Mouse (Mus musculus): ENCODE results near the gene Ctf2.

The Ctf2 gene

GRCm38 (mm10) chr7:127686740-127687449 lies 45.1 kb downstream of the Ctf2 start:
- DNase-seq (ENCODE audit: low read depth, low spot score), result no peak

GRCm38 (mm10) chr7:127685304-127686018 lies 46.5 kb downstream of the Ctf2 start:
- no peak for DNase-seq (ENCODE audit: low read depth, low spot score)

DNA sequence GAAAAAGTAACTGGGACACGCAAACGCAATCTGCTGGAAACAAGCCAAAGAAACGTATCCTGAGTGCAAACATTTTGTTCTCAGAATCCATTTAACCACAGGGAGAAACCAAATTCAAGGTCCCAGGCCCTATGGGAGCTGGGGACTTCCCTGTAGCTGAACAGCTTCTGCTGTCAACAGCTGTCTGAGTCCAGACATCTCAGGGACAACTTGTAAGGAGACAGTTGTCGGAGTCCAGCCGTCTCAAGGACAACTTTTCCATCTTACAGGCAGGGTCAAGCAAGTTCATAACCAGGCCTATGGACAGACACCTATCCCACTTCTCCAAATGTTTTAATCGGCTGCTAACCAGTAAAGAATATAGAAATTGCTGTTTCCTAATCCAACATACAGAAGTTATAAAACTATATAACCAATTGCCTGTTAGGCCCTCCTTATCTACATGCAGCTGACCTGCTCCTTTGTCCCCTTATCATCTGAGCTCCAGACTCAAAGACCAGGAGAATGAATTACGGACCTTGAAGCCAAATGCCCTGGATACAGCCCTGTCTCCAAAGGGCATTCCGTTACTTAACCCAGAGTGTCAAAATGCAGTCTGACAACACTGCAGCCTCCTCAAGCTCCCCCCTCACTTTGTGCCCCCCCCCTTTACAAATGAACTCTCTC lies 49.9 kb downstream of the Ctf2 start:
- no peak for DNase-seq (ENCODE audit: low read depth, low spot score)

DNA sequence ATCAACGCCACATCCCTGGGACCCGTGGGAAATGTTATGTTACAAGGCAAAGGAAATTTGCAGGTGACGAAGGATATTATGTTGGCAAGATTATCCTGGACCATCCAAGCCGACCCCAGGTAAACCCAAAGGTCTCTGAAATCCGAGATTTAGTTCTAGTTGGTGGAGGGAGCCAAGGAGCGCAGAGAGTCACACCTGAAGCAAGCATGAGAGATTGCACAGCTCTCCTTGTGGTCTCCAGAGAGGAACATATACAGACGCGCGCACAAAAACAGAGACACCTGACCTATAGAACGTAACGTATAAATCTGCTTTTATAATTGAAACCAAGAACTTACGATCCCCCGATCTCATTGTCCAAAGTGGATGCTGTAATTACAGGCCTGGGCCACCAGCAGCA lies 51.4 kb downstream of the Ctf2 start:
- DNase-seq (ENCODE audit: low read depth, low spot score), result no peak

DNA sequence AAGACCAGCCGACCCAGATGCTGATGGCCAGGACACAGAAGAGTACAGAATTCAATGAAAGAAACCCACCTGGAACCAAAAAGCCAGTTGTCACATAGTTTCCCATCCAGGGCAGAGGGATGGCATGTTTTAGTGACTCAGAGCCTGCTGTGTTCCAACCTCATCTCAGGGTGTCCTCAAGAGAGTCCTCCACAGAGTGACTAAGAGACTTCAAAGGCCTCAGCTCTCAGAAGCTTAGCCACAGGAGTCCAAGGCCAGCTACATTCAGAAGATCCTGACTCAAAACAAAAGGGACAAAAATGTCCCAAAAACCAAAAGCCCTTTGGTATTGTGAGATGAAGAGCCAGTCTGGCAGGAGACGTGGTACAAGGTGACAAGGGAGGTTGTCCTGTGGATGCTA lies 53.2 kb downstream of the Ctf2 start:
- no peak for DNase-seq (ENCODE audit: low read depth, low spot score)

DNA sequence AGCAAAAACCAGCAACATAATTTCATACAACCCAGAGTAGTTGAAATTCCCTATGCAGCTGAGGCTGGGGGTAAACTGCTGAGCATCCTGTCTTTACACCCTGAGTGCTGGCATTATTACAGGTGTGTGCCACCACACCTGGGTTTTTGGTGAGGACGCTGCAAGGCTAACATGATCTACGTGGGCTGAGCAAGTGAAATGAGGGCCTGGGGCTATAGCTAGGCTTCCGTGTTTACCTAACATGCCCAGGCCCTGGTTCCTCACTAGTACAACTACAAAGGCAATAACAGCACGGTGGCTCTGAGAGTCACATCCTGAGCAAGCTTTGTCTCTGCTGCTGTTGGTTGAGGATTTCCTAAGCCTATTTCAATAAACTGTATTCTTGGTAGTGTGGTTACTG lies 54.4 kb downstream of the Ctf2 start:
- DNase-seq (ENCODE audit: low read depth, low spot score), result no peak

DNA sequence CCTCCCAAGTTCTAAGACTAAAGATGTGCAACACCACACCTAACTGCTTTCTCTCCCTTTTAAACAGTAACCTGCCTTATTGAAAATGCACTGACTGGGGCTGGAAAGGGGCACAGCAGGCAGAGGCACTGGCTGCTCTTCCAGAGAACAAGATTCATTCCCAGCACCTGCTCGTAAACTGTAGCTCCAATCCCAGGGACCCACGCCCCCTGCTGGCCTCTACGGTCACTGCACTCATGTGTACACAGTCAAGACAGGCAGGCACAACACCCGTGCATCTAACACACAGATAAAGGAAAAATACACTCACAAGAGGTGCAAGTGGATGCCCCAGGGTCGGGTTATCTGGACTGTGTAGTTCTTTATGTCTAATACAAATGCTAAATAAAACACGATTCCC lies 54.9 kb downstream of the Ctf2 start:
- peak; percentile 74 for DNase-seq (ENCODE audit: low read depth, low spot score)

GRCm38 (mm10) chr7:127675391-127675811 lies 56.6 kb downstream of the Ctf2 start:
- no peak for DNase-seq (ENCODE audit: low read depth, low spot score)

DNA sequence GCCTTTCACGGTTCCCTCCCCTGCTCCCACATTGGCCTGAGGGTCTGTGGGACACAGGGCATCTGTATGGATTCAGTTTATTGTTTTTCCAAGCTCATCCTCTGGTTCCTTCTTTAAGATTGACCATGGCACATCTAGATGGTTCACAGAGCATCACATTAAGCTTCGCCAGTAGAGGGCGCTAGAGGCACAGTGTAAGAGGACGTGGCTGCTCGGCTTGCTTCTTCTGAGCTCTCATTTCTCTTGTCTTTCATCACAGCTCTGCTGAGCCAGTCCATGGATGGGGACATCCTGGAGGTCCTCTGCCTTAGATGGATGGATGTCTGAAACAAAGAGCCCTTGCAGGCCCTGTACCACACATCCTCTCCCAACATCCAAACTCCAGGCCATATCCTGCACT lies 57.0 kb downstream of the Ctf2 start:
- peak; percentile 91 for DNase-seq (ENCODE audit: low read depth, low spot score)

DNA sequence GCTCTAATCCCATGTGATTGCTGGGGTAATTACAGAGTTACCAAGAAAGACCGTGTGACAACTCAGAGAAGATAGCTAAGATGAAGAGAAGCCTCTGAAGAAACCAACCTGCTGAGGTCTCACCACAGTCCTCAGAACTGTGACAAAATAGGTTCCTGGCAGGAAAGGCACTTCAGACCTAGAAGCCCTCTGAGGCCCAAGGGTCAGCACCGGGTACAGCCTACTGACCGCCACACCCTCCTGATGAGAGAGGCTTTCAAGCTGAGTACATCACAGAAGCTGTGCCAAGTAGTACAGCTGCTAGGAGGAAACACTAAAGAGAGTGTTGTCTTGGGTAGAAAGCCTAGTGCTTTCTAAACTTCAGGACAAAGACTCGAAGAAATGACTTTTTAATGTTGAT lies 59.2 kb downstream of the Ctf2 start:
- no peak for DNase-seq (ENCODE audit: low read depth, low spot score)

DNA sequence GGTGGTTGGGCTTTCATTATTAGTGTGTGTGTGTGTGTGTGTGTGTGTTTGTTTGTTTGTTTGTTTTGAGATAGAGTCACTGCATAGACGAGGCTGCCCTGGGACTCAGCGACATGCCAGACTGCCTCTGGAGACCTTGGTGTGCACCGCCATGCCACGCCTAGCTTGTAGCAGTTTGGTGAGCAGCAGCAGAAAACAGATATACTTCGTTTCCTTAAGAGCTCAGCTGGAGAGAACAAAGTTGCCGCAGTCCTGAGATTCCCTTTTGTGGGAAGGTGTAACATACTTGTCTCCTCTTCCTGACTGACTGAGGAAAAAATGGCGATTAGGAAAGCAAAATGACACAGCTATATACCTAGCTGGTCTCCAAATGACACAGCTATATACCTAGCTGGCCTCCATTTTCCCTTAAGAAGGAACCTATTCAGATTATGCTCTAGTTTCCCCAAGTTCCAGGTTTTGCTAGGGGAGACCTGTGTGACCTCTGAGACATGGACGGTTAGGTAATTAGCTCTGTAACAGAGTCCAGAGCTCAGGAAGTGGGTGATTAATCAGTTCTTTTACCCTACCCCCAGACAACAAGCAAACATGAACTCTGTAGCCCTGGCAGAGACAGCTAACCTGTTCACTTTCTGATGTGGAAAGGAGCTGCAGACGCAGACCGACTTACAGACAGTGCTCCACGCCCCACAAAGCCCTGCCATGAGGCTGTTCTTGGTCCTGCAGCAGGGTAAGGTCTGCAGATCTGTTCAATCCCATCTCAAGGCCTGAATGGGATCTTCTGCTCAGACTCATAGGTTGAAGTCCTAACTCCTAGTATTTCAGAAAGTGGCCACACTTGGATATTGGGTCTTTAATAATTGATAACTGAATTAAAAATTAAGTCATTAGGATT lies 59.8 kb downstream of the Ctf2 start:
- DNase-seq (ENCODE audit: low read depth, low spot score), result no peak

Measured in CD4-positive, CD25-positive, alpha-beta regulatory T cell, adult 2 months (primary cell).